Comparison of ENCODE assay signal across 8 mouse cellular contexts in the genomic region with DNA sequence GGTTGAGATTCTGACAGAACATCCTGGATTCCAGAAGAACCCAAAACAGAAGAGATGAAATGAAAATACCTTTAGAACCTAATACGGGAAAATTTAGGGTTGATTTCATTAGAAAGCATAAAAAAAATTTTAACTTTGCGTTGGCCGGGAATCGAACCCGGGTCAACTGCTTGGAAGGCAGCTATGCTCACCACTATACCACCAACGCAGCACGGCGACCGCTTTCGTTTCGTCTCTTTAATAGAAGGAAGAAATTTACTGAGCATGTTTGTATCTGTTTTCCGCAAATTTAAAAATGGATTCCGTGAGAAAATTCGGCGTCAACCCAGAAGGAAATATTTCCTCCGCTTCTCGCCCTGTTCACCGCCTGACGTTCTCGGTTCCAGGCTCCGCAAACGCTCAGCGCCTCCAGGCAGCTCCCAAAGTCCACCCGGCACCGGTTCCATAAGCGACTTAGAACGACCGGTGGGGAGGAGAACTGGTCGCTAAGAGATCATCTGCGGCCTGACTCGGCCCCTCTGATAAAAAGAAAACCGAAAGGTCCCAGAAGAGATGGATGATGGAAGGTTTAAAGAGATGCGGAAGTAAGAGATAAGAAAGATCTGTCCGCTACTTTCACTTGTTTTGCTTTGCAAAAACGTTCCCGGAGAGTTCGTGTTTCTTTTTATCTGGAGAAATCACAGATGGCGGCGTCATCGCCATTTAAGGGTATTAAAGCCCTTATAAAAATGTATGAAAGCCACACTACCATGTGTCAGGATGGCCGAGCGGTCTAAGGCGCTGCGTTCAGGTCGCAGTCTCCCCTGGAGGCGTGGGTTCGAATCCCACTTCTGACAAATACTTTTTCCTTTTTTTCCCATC. TPM values are rescaled to one million over a fixed set of nuclear protein-coding genes. Genes with fewer than 3 reads are reported as not detected.
A peak's percentile ranks its signal among the peaks of the same experiment; 100 is the strongest.
DNase-seq lines count a peak whose midpoint lies in the region; ATAC-seq and TF ChIP-seq lines count a peak whose summit lies in the region.

No protein-coding gene starts in this region.

- H3K27ac ChIP-seq in CH12.LX (ENCODE audit: insufficient read depth, low read depth) = peak overlapping the region; percentile 65
- H3K27ac ChIP-seq in forebrain, embryonic 13.5 days = peak overlapping the region; percentile 82
- H3K27ac ChIP-seq in liver, embryonic 16.5 days (ENCODE audit: low read length) = peak overlapping the region; percentile 81
- no peak overlapping the region for H3K27ac ChIP-seq in neural tube, embryonic 12.5 days
- H3K27ac ChIP-seq in stomach, postnatal 0 days (replicated peaks) = peak overlapping the region; percentile 97

- peak; percentile 54 for ATAC-seq in cerebellum, adult (ENCODE audit: insufficient number of reproducible peaks, low FRiP score, low TSS enrichment)
- peak; percentile 85 for ATAC-seq in forebrain, embryonic 13.5 days
- peak; percentile 73 for ATAC-seq in liver, embryonic 16.5 days (ENCODE audit: low read depth)
- ATAC-seq in neural tube, embryonic 12.5 days (ENCODE audit: low FRiP score, low read depth) = peak; percentile 87
- peak; percentile 86 for ATAC-seq in stomach, postnatal 0 days (ENCODE audit: low FRiP score, low TSS enrichment)

- intact Hi-C loops in heart, postnatal 10 days (cut with DNase I) = loop anchor here (1.0 kb wide), 2 partner anchors 7 to 64 kb away; no protein-coding TSS in a partner anchor

- peak overlapping the region; percentile 77 to 88 (median 79) for H3K4me3 ChIP-seq in CH12.LX (replicated peaks in 1 of 3; ENCODE audit: low read depth in 2 of 3, low read length in 2 of 3, poor library complexity in 1 of 3)
- H3K4me3 ChIP-seq in forebrain, embryonic 13.5 days = peak overlapping the region; percentile 92
- peak overlapping the region; percentile 73 for H3K4me3 ChIP-seq in liver, embryonic 16.5 days (ENCODE audit: low read depth, low read length)
- peak overlapping the region; percentile 78 for H3K4me3 ChIP-seq in neural tube, embryonic 12.5 days
- peak overlapping the region; percentile 72 for H3K4me3 ChIP-seq in stomach, postnatal 0 days (ENCODE audit: low read depth, low read length)

- peak; percentile 85 for DNase-seq in CH12.LX (ENCODE audit: extremely low read depth)
- peak; percentile 89 to 92 for DNase-seq in heart, postnatal 10 days
- peak; percentile 84 to 87 for DNase-seq in kidney, postnatal 4 days
- peak; percentile 92 for DNase-seq in stomach, postnatal 0 days (ENCODE audit: low spot score)

- TF ChIP-seq POLR2A in CH12.LX (IDR thresholded peaks at IDR 0.05; ENCODE audit: low read depth, low read length) = no peak

- H3K4me2 ChIP-seq in CH12.LX (ENCODE audit: insufficient read depth, low read depth, poor library complexity, severe bottlenecking) = peak overlapping the region; percentile 81; the same call in 1 of the 2 replicates
- H3K4me2 ChIP-seq in forebrain, embryonic 13.5 days = peak overlapping the region; percentile 56
- H3K4me2 ChIP-seq in liver, embryonic 16.5 days (ENCODE audit: low read depth, low read length) = peak overlapping the region; percentile 67
- peak overlapping the region; percentile 55 for H3K4me2 ChIP-seq in neural tube, embryonic 12.5 days (replicated peaks)
- H3K4me2 ChIP-seq in stomach, postnatal 0 days (replicated peaks; ENCODE audit: low read depth) = peak overlapping the region; percentile 57

- TF ChIP-seq RAD21 in CH12.LX (IDR thresholded peaks at IDR 0.05; ENCODE audit: low read depth, low read length) = no peak

- no peaks in the 10 kb centered on the region for H3K79me2 ChIP-seq in CH12.LX (replicated peaks; ENCODE audit: control insufficient read depth, extremely low read depth, insufficient read depth, poor library complexity, severe bottlenecking)

- H3K9me3 ChIP-seq in CH12.LX (replicated peaks; ENCODE audit: low read length) = no peaks in the 10 kb centered on the region
- no peaks in the 10 kb centered on the region for H3K9me3 ChIP-seq in forebrain, embryonic 13.5 days (replicated peaks)
- H3K9me3 ChIP-seq in liver, embryonic 16.5 days (replicated peaks; ENCODE audit: control insufficient read depth, low read length) = no peaks in the 10 kb centered on the region
- no peaks in the 10 kb centered on the region for H3K9me3 ChIP-seq in neural tube, embryonic 12.5 days
- H3K9me3 ChIP-seq in stomach, postnatal 0 days (ENCODE audit: control insufficient read depth, low read length) = no peaks in the 10 kb centered on the region

- no peaks in the 10 kb centered on the region for H3K36me3 ChIP-seq in CH12.LX (replicated peaks in 1 of 2; ENCODE audit: control insufficient read depth in 1 of 2, insufficient read depth in 1 of 2, low read length in 1 of 2)
- no peaks in the 10 kb centered on the region for H3K36me3 ChIP-seq in forebrain, embryonic 13.5 days (ENCODE audit: poor library complexity, severe bottlenecking)
- H3K36me3 ChIP-seq in liver, embryonic 16.5 days (ENCODE audit: control insufficient read depth, insufficient read depth) = no peaks in the 10 kb centered on the region
- H3K36me3 ChIP-seq in neural tube, embryonic 12.5 days = no peaks in the 10 kb centered on the region
- no peaks in the 10 kb centered on the region for H3K36me3 ChIP-seq in stomach, postnatal 0 days (ENCODE audit: control insufficient read depth, insufficient read depth, low read length)

- no peak for TF ChIP-seq CTCF in CH12.LX (conservative IDR thresholded peaks at IDR 0.05 in 1 of 2, IDR thresholded peaks at IDR 0.05 in 1 of 2; ENCODE audit: low read depth in 2 of 2, low read length in 2 of 2)
- no peak for TF ChIP-seq CTCF in stomach, postnatal 0 days (IDR thresholded peaks at IDR 0.05; ENCODE audit: low read depth)

- dilution Hi-C loops in CH12.LX (cut with MboI; ENCODE audit: extremely low pct_ligation_motif_present, extremely low pct_unique_long_range_greater_than_20kb, low sequenced_read_pairs) = no loop called here

- H3K4me1 ChIP-seq in CH12.LX (ENCODE audit: control insufficient read depth in 1 of 2, insufficient read depth in 2 of 2) = peaks cover 0 to 17% of the 10 kb centered on the region in 2 experiments; a peak in 2 of 4 replicates
- peaks cover 23% of the 10 kb centered on the region for H3K4me1 ChIP-seq in forebrain, embryonic 13.5 days
- peaks cover 22% of the 10 kb centered on the region for H3K4me1 ChIP-seq in liver, embryonic 16.5 days (ENCODE audit: control insufficient read depth, low read depth, low read length)
- H3K4me1 ChIP-seq in neural tube, embryonic 12.5 days = 0 out of 2 replicates have a peak, but pooled peaks cover 6% of the 10 kb centered on the region
- 0 out of 2 replicates have a peak, but pooled peaks cover under 1% of the 10 kb centered on the region for H3K4me1 ChIP-seq in stomach, postnatal 0 days (replicated peaks; ENCODE audit: control insufficient read depth, insufficient read depth)

- TF ChIP-seq EP300 in CH12.LX (IDR thresholded peaks at IDR 0.05; ENCODE audit: low read length) = no peak
- TF ChIP-seq EP300 in stomach, postnatal 0 days (optimal IDR thresholded peaks at IDR 0.05) = no peak

- H3K9ac ChIP-seq in CH12.LX (ENCODE audit: insufficient read depth, low read depth) = peak overlapping the region; percentile 98
- H3K9ac ChIP-seq in forebrain, embryonic 13.5 days = peak overlapping the region; percentile 87
- H3K9ac ChIP-seq in liver, embryonic 16.5 days (ENCODE audit: low read depth, low read length) = peak overlapping the region; percentile 69
- peak overlapping the region; percentile 83 for H3K9ac ChIP-seq in neural tube, embryonic 12.5 days
- H3K9ac ChIP-seq in stomach, postnatal 0 days (ENCODE audit: low read length) = peak overlapping the region; percentile 87

- in situ Hi-C loops in CH12.LX (cut with MboI; ENCODE audit: low pct_ligation_motif_present, low pct_unique_long_range_greater_than_20kb, low sequenced_read_pairs) = no loop called here

- H3K27me3 ChIP-seq in CH12.LX (replicated peaks) = peaks cover 6% of the 10 kb centered on the region
- H3K27me3 ChIP-seq in forebrain, embryonic 13.5 days = peaks cover 10% of the 10 kb centered on the region
- H3K27me3 ChIP-seq in liver, embryonic 16.5 days (ENCODE audit: control insufficient read depth, insufficient read depth, low read depth, low read length) = peaks cover 2% of the 10 kb centered on the region; the same call in 1 of the 2 replicates
- peaks cover 7% of the 10 kb centered on the region; the same call in 1 of the 2 replicates for H3K27me3 ChIP-seq in neural tube, embryonic 12.5 days (replicated peaks)
- no peaks in the 10 kb centered on the region for H3K27me3 ChIP-seq in stomach, postnatal 0 days (ENCODE audit: control insufficient read depth, insufficient read depth, low read length)

- WGBS in forebrain, embryonic 13.5 days = under 1% methylated on average over 47 of the region's 47 CpGs
- under 1% methylated on average over 47 of the region's 47 CpGs for WGBS in liver, embryonic 16.5 days (ENCODE audit: insufficient replicate concordance)
- under 1% methylated on average over 47 of the region's 47 CpGs for WGBS in neural tube, embryonic 12.5 days
- WGBS in stomach, postnatal 0 days = under 1% methylated on average over 47 of the region's 47 CpGs

TF ChIP-seq in CH12.LX, 34 proteins besides CTCF, POLR2A, EP300 and RAD21 (continues in another document):
- TF ChIP-seq ZNF384 (IDR thresholded peaks at IDR 0.05; ENCODE audit: low read depth, low read length) = peak; percentile 66
- no peak for TF ChIP-seq TCF12 (IDR thresholded peaks at IDR 0.05; ENCODE audit: low read depth, low read length)
- peak; percentile 74; the same call in 1 of the 2 replicates for TF ChIP-seq E2F4 (IDR thresholded peaks at IDR 0.05; ENCODE audit: insufficient replicate concordance, low read depth, low read length)
- no peak for TF ChIP-seq SMC3 (IDR thresholded peaks at IDR 0.05; ENCODE audit: low read depth, low read length)

RNA-seq across cellular contexts. Expression of gene Fcgr4, which starts 19.4 kb away (rescaled TPM):
- total RNA-seq in CH12.LX (2012; rRNA removed) = 48.4 and 56.8 TPM in 2 replicates
- 41.8 and 50.2 TPM in 2 replicates for total RNA-seq in CH12.LX (2014; rRNA removed)
- polyA plus RNA-seq in CH12.LX (2012; ENCODE audit: insufficient read length, low read depth) = 46.7 and 52.8 TPM in 2 replicates
- polyA plus RNA-seq in forebrain, embryonic 13.5 days (2015; fragmentation: Nextera tagmentation; extraction: Ambion mirVana) = 0.33 TPM in 1 of 2 replicates, not detected in the other
- total RNA-seq in heart, postnatal 10 days (2021) = not detected
- polyA plus RNA-seq in liver, embryonic 16.5 days (2015; fragmentation: Nextera tagmentation; extraction: Ambion mirVana) = 4.1 and 4.3 TPM in 2 replicates
- polyA plus RNA-seq in neural tube, embryonic 12.5 days (2016; fragmentation: Nextera tagmentation; extraction: Ambion mirVana) = 0.20 and 0.22 TPM in 2 replicates
- polyA plus RNA-seq in stomach, postnatal 0 days (2015; fragmentation: Nextera tagmentation; extraction: Ambion mirVana) = 1.1 and 1.2 TPM in 2 replicates

RNA-seq across cellular contexts. Expression of gene Fcgr3, which starts 26.6 kb away (rescaled TPM):
- 4.3 and 8.5 TPM in 2 replicates for total RNA-seq in CH12.LX (2012; rRNA removed)
- total RNA-seq in CH12.LX (2014; rRNA removed) = 6.1 and 6.3 TPM in 2 replicates
- 2.6 and 3.7 TPM in 2 replicates for polyA plus RNA-seq in CH12.LX (2012; ENCODE audit: insufficient read length, low read depth)
- polyA plus RNA-seq in forebrain, embryonic 13.5 days (2015; fragmentation: Nextera tagmentation; extraction: Ambion mirVana) = 3.5 and 3.8 TPM in 2 replicates
- total RNA-seq in heart, postnatal 10 days (2021) = 1 to 10 TPM; 7.4 to 8.9 TPM
- 28.6 and 30.3 TPM in 2 replicates for polyA plus RNA-seq in liver, embryonic 16.5 days (2015; fragmentation: Nextera tagmentation; extraction: Ambion mirVana)
- polyA plus RNA-seq in neural tube, embryonic 12.5 days (2016; fragmentation: Nextera tagmentation; extraction: Ambion mirVana) = 6.9 and 7.4 TPM in 2 replicates
- 17.9 and 21.0 TPM in 2 replicates for polyA plus RNA-seq in stomach, postnatal 0 days (2015; fragmentation: Nextera tagmentation; extraction: Ambion mirVana)
